Mouse (Mus musculus) cortical plate, adult 2 months (tissue): ENCODE results near the gene Fbxo40.

Experiments
- CTCF ChIP-seq: fragments of 200-500 bp; IDR thresholded peaks from 2 replicates; pipeline ENCODE4 v1.5.1; 2011; ENCODE audit warnings: mild to moderate bottlenecking, control low read depth, low read length; ENCODE audit not compliant: insufficient read depth; ENCODE audit errors: extremely low read depth
- POLR2A ChIP-seq: fragments of 200-500 bp; IDR thresholded peaks from 2 replicates; pipeline ENCODE4 v1.6.1; 2011; ENCODE audit warnings: mild to moderate bottlenecking, low read length, control low read depth; ENCODE audit not compliant: insufficient read depth; ENCODE audit errors: extremely low read depth

DNA sequence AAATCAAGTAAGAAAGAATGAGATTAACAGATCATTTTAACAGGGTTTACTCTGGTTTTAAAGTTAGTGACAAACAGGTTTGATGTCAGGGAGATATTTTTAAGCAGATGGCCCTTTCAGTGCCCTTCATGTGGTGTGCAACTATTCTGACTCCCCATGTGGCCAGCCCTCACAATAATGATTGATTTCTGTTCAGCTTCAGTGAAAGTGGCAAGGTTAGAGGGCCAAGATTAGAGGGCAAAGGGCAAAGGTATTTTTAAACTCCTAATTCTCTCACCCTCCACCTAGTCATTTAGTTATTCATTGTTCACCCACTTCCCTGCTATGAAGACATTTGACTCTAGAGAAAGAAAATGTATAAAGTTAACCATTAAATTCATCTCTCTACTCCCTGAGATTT, 2.2 kb downstream of the Fbxo40 start:
- no peak for TF ChIP-seq CTCF
- no peak for TF ChIP-seq POLR2A
